Mouse (Mus musculus) ovary, postnatal 36 days (tissue): ENCODE results near the gene Tshr.
A peak's percentile ranks its signal among the peaks of the same experiment; 100 is the strongest.
"Not testable (repeated sequence)": the region's sequence is repeated elsewhere in the genome, so short reads cannot be mapped to it uniquely, and the experiment has no call there.

ENCODE experiments used
- DNase-seq: peaks from one replicate; pipeline ENCODE4 v3.0.0; 2022; ENCODE audit warnings: low spot score, mixed read lengths

Tshr gene

GRCm38 (mm10) chr12:91384281-91385017, at the start of gene Tshr, which contains the start of gene Cep128:
Tshr (plus strand) TSS chr12:91384563.
Cep128 (minus strand) TSS chr12:91384409.
- DNase-seq: peak; percentile 86

GRCm38 (mm10) chr12:91338656-91339055, 45.7 kb upstream of the Tshr start:
- not testable (repeated sequence) for DNase-seq

- DNase-seq: no peak
Observed at GRCm38 (mm10) chr12:91353783-91354182, 30.6 kb upstream of the Tshr start.

GRCm38 (mm10) chr12:91369173-91369572, 15.2 kb upstream of the Tshr start:
- DNase-seq: no peak

GRCm38 (mm10) chr12:91383516-91384264, 673 bp upstream of the Tshr start:
- no peak for DNase-seq

- peak; percentile 77 for DNase-seq
Observed at GRCm38 (mm10) chr12:91400232-91401048, 16.1 kb downstream of the Tshr start.

GRCm38 (mm10) chr12:91401049-91401352, 16.6 kb downstream of the Tshr start:
- no peak for DNase-seq

- no peak for DNase-seq
Observed at GRCm38 (mm10) chr12:91410306-91410705, 25.9 kb downstream of the Tshr start.

GRCm38 (mm10) chr12:91412461-91413182, 28.3 kb downstream of the Tshr start:
- DNase-seq: no peak

GRCm38 (mm10) chr12:91415112-91415511, 30.7 kb downstream of the Tshr start:
- no peak for DNase-seq

GRCm38 (mm10) chr12:91416828-91417227, 32.5 kb downstream of the Tshr start:
- DNase-seq: no peak

- peak; percentile 57 for DNase-seq
Observed at GRCm38 (mm10) chr12:91418791-91419190, 34.4 kb downstream of the Tshr start.

- no peak for DNase-seq
Observed at GRCm38 (mm10) chr12:91421272-91421671, 36.9 kb downstream of the Tshr start.

- peak; percentile 49 for DNase-seq
Observed at GRCm38 (mm10) chr12:91423125-91423820, 38.9 kb downstream of the Tshr start.

GRCm38 (mm10) chr12:91426499-91426898, 42.1 kb downstream of the Tshr start:
- no peak for DNase-seq

- DNase-seq: no peak
Observed at GRCm38 (mm10) chr12:91427129-91427528, 42.8 kb downstream of the Tshr start.

GRCm38 (mm10) chr12:91482195-91482733, 97.9 kb downstream of the Tshr start:
- DNase-seq: no peak

- DNase-seq: no peak
Observed at GRCm38 (mm10) chr12:91486342-91486741, 102.0 kb downstream of the Tshr start.

GRCm38 (mm10) chr12:91488406-91488805, 104.0 kb downstream of the Tshr start:
- no peak for DNase-seq

GRCm38 (mm10) chr12:91495497-91496225, 111.3 kb downstream of the Tshr start:
- DNase-seq: no peak
